Mouse (Mus musculus): ENCODE results near the gene Ilvbl.
"Not testable (repeated sequence)": the region's sequence is repeated elsewhere in the genome, so short reads cannot be mapped to it uniquely, and the experiment has no call there.

Ilvbl gene

DNA sequence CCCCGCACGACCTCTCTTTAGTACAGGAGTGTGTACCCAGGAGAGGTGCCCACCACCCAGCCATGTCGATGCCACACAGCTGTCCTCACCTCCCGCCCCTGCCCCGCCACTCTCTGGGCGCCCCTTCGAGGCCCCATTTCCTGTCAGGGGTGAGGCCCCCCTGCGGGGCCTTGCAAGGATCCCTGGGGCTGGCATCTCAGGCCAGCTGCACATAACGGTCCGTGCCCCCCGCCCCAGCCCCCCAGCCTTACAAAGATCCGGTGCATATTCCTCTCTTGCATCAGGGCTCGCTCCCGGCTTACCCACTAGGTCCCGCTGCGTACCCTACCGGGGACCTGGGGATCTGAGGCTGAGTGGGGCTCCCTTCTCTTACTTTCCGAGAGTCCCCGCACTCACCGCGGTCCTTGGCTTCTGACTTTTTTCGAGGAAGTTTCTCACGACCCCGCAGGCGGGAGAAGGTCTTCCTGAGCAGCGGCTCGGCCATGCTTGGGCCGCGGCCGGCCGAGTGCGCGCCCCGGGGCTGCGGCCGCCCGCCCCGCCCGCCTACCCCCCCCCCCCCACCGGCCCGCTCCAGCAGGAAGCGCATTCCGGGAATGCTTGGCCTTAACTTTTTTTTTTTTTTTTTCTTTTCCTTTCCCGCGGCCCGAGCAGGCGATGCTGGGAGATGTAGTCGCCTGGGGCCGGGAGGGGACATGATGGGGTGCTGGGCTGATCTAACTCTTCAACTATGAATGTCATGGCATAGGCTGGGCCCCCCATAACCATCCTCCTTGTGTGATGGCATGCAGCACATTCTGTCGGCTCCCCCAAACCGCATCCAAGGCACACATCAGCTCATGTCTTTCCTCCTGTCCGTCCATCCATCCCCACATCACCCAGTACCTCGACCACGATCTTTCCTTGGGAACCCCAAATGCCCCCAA, 17.5 kb downstream of the Ilvbl start, which contains the start of gene Syde1:
Syde1 (minus strand) TSS at position 559 of the 923 bp plus-strand sequence.
- DNase-seq: peak; percentile 56 to 59

DNA sequence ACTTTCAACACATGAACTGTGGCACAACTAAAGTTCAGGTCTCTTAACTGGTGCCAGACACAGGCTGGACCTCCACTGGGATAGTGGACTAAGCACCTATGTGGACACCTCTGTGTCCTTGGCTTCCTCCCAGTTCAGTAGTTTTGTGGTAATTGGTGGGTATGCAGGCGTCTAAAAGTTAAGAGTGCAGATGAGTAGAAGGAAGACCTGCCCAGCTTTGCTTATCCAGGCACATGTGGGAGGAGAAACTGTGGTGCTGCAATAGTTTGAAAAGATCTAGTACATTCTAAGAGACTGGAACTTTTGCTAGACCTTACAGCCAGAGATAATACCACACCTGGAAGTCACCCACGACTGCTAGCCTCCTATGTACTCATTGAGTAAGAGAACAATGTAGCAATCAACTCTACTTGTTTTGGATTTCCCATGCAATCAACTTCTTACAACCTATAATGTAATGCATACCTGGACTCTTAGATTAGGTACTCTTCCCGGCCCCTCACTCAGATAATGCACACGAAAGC, 18.8 kb downstream of the Ilvbl start:
- DNase-seq: no peak

DNA sequence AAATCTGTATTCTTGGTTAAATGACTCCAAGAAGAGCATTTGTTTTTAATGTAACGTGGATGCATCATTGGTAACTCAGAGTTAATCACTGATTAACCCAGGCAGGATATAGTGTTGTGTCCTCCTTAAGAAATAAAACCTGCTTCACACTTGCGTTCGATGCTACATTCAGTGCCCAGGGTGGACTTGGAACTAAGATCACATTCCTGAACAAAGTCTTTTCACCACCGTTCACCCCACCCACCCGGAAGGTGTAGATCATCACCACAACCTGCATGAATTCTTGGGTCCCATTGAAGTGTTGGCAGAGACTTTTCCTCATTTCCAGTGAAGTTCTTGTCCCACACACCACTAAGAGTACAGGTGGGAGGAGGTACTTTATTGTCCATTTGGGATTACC, 19.6 kb downstream of the Ilvbl start:
- DNase-seq: peak; percentile 77 to 80

DNA sequence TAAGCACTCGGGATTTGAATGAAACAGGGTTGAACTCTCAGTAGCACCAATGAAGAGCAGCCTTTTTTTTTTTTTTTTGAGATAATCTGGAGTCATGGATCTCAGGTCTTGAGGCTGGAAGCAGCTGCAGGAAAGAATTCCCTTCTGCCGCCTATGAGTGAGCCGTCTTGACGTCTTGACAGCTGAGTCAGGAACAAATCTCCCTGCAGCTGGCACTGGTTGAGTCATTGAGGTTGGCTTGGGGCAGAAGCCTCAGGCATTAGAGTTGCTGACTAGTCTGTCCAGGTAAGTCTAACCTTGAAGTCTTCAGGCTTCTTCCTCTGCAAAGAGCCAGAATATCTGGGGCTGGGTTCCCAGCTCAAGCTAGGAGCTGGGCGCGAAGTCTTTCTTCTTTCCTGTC, 20.0 kb downstream of the Ilvbl start:
- peak in 1 of 2 experiments; percentile 34 for DNase-seq

GRCm38 (mm10) chr10:78594566-78594965, 20.4 kb downstream of the Ilvbl start:
- DNase-seq: no peak

- DNase-seq: no peak
These were observed 25.7 kb downstream of the Ilvbl start for GRCm38 (mm10) chr10:78599865-78600264.

- DNase-seq: peak; percentile 26 to 67
These were observed 30.9 kb downstream of the Ilvbl start for GRCm38 (mm10) chr10:78605080-78605479.

DNA sequence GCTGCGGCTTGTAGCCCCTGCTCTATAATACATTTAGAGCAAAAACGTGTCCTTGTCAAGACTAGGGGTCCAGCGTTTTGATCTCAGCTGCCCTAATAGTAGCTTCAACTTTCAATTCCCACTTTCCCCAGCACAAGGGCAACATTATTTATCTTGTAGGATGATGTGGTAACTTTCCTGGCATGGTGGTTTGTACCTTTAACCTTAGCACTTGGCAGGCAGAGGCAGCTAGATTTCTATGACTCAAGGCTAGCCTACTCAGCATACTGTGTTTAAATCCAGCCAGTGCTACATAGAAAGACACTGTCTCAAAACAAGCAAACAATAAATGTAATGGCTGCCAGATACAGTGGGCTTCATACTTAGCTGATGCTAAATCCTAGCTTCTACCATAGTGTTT, 33.5 kb downstream of the Ilvbl start:
- DNase-seq: no peak

- DNase-seq: no peak
These were observed 43.8 kb downstream of the Ilvbl start, which contains the start of gene Olfr1357 for GRCm38 (mm10) chr10:78617974-78618373. Gene Olfr1357, minus strand, starts transcription at chr10:78618074.

DNA sequence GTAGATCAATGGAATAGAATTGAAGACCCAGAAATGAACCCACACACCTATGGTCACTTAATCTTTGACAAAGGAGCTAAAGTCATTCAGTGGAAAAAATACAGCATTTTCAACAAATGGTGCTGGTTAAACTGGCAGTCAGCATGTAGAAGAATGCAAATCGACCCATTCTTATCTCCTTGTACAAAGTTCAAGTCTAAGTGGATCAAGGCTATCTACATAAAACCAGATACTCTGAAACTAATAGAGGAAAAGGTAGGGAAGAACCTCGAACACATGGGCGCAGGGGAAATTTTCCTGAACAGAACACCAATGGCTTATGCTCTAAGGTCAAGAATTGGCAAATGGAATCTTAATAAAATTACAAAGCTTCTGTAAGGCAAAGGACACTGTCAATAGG, 49.0 kb downstream of the Ilvbl start:
- DNase-seq: not testable (repeated sequence)

- no peak for DNase-seq
These were observed 56.0 kb downstream of the Ilvbl start for GRCm38 (mm10) chr10:78630194-78630593.

GRCm38 (mm10) chr10:78632311-78632710, 58.2 kb downstream of the Ilvbl start:
- DNase-seq: peak in 1 of 2 experiments; percentile 36

All from kidney, adult 8-10 months (tissue).